Mouse (Mus musculus): ENCODE data around the gene Tctex1d4. TPM values are rescaled to one million over a fixed set of nuclear protein-coding genes. Genes with fewer than 3 reads are reported as not detected.

Gene Tctex1d4
- polyA plus RNA-seq, 2 experiments from 2014 or later, result 3.2 to 6.2 TPM

GRCm38 (mm10) chr4:117140613-117141012, 14.0 kb downstream of the Tctex1d4 start:
- no peak for ATAC-seq

- ATAC-seq, result no peak
Measured at GRCm38 (mm10) chr4:117143023-117143422, 16.4 kb downstream of the Tctex1d4 start.

- no peak for ATAC-seq
Measured at GRCm38 (mm10) chr4:117145248-117145647, 18.7 kb downstream of the Tctex1d4 start.

- peak; percentile 80 for ATAC-seq
Measured at GRCm38 (mm10) chr4:117146176-117146575, 19.6 kb downstream of the Tctex1d4 start.

GRCm38 (mm10) chr4:117148047-117148713, 21.6 kb downstream of the Tctex1d4 start:
- ATAC-seq, result no peak

- no peak for ATAC-seq
Measured at GRCm38 (mm10) chr4:117148815-117149214, 22.2 kb downstream of the Tctex1d4 start.

- no peak for ATAC-seq
Measured at GRCm38 (mm10) chr4:117149291-117150211, 23.0 kb downstream of the Tctex1d4 start.

- ATAC-seq, result no peak
Measured at GRCm38 (mm10) chr4:117150212-117150733, 23.7 kb downstream of the Tctex1d4 start.

GRCm38 (mm10) chr4:117151416-117151815, 24.8 kb downstream of the Tctex1d4 start:
- ATAC-seq, result no peak

- ATAC-seq, result no peak
Measured at GRCm38 (mm10) chr4:117152714-117153113, 26.1 kb downstream of the Tctex1d4 start.

GRCm38 (mm10) chr4:117155020-117155791, 28.6 kb downstream of the Tctex1d4 start:
- no peak for ATAC-seq

GRCm38 (mm10) chr4:117155792-117156355, 29.3 kb downstream of the Tctex1d4 start, which contains the start of gene Rps8:
Gene Rps8 (minus strand): TSS chr4:117156243.
- peak; percentile 97 for ATAC-seq

- no peak for ATAC-seq
Measured at GRCm38 (mm10) chr4:117156372-117156771, 29.8 kb downstream of the Tctex1d4 start.

- no peak for ATAC-seq
Measured at GRCm38 (mm10) chr4:117159666-117160065, 33.1 kb downstream of the Tctex1d4 start.

GRCm38 (mm10) chr4:117161183-117161582, 34.6 kb downstream of the Tctex1d4 start:
- ATAC-seq, result no peak

- no peak for ATAC-seq
Measured at GRCm38 (mm10) chr4:117169936-117170335, 43.3 kb downstream of the Tctex1d4 start.

Other genes with a start within 250 kb of the Tctex1d4 start
- not detected for gene Zswim5, start 249.4 kb upstream of the Tctex1d4 start, polyA plus RNA-seq (2017; shearing (Covaris generic))
- 10 to 100 TPM; 74.1 to 89.7 TPM for gene Urod, start 132.4 kb upstream of the Tctex1d4 start, polyA plus RNA-seq (2017; shearing (Covaris generic))
- gene Hectd3, start 131.5 kb upstream of the Tctex1d4 start, polyA plus RNA-seq (2017; shearing (Covaris generic)), result 1 to 10 TPM; 8.8 to 8.9 TPM
- 10 to 100 TPM; 33.7 to 39.2 TPM for gene Eif2b3, start 107.4 kb upstream of the Tctex1d4 start, polyA plus RNA-seq (2017; shearing (Covaris generic))
- gene Ptch2, start 30.7 kb upstream of the Tctex1d4 start, polyA plus RNA-seq (2017; shearing (Covaris generic)), result under 1 TPM in 1 of 2 experiments, not detected in 1; 0.76 TPM
- 10 to 100 TPM; 18.5 to 19.2 TPM for gene Btbd19, start 1.1 kb upstream of the Tctex1d4 start, polyA plus RNA-seq (2017; shearing (Covaris generic))
- 10 to 100 TPM; 12.2 to 13.2 TPM for gene Plk3, start 7.2 kb downstream of the Tctex1d4 start, polyA plus RNA-seq (2017; shearing (Covaris generic))
- gene Rps8, start 29.4 kb downstream of the Tctex1d4 start, polyA plus RNA-seq (2017; shearing (Covaris generic)), result 100 to 1,000 TPM; 663 to 923 TPM
- 1 to 10 TPM; 2.8 to 8.7 TPM for gene Kif2c, start 55.8 kb downstream of the Tctex1d4 start, polyA plus RNA-seq (2017; shearing (Covaris generic))
- under 1 TPM; 0.55 to 0.75 TPM for gene Tmem53, start 125.2 kb downstream of the Tctex1d4 start, polyA plus RNA-seq (2017; shearing (Covaris generic))
- gene Armh1, start 125.3 kb downstream of the Tctex1d4 start, polyA plus RNA-seq (2017; shearing (Covaris generic)), result not detected